Mouse (Mus musculus): ENCODE measurements at regions not wholly inside any gene's neighbourhood (a gene's known extent, or its start where the extent isn't known, plus 50 kb on each side); places are given as distances from the start of the nearest gene placed in this dataset.
"Not testable (repeated sequence)": the region's sequence is repeated elsewhere in the genome, so short reads cannot be mapped to it uniquely, and the experiment has no call there.

- H3K27me3 ChIP-seq (ENCODE audit: control insufficient read depth, insufficient read depth, low read length) = no peaks in the 10 kb centered on the region
- no peak for DNase-seq (ENCODE audit: extremely low read depth, low read depth, low spot score)
- no peaks in the 10 kb centered on the region for H3K4me1 ChIP-seq (ENCODE audit: control insufficient read depth, insufficient read depth, low read length)
- H3K4me3 ChIP-seq (ENCODE audit: insufficient read depth, low read depth, low read length) = no peak overlapping the region
- no peak overlapping the region for H3K9ac ChIP-seq (ENCODE audit: low read depth, low read length)
- no peaks in the 10 kb centered on the region for H3K36me3 ChIP-seq (ENCODE audit: control insufficient read depth, insufficient read depth, low read length)
- no peak overlapping the region for H3K27ac ChIP-seq (replicated peaks; ENCODE audit: insufficient read depth, low read depth, low read length)
- no peaks in the 10 kb centered on the region for H3K79me2 ChIP-seq (ENCODE audit: control insufficient read depth, insufficient read depth, low read length)
- no peak for TF ChIP-seq CTCF (IDR thresholded peaks at IDR 0.05; ENCODE audit: low read depth, low read length)
- TF ChIP-seq POLR2A (IDR thresholded peaks at IDR 0.05; ENCODE audit: extremely low read depth, insufficient read depth, low read length) = no peak
- WGBS = 78% methylated on average over 2 of the region's 2 CpGs
Measured at GRCm38 (mm10) chr12:115603763-115604162, 443.8 kb upstream of the Zfp386 start.

- H3K4me3 ChIP-seq (ENCODE audit: insufficient read depth, low read depth, low read length) = no peak overlapping the region
- no peaks in the 10 kb centered on the region for H3K36me3 ChIP-seq (ENCODE audit: control insufficient read depth, insufficient read depth, low read length)
- 42% methylated on average over 3 of the region's 3 CpGs for WGBS
- H3K27ac ChIP-seq (replicated peaks; ENCODE audit: insufficient read depth, low read depth, low read length) = no peak overlapping the region
- TF ChIP-seq CTCF (IDR thresholded peaks at IDR 0.05; ENCODE audit: low read depth, low read length) = no peak
- no peak for DNase-seq (ENCODE audit: extremely low read depth, low read depth, low spot score)
- H3K4me1 ChIP-seq (ENCODE audit: control insufficient read depth, insufficient read depth, low read length) = no peaks in the 10 kb centered on the region
- H3K79me2 ChIP-seq (ENCODE audit: control insufficient read depth, insufficient read depth, low read length) = no peaks in the 10 kb centered on the region
- no peaks in the 10 kb centered on the region for H3K27me3 ChIP-seq (ENCODE audit: control insufficient read depth, insufficient read depth, low read length)
- H3K9ac ChIP-seq (ENCODE audit: low read depth, low read length) = no peak overlapping the region
Measured at GRCm38 (mm10) chr12:115604951-115605350, 442.6 kb upstream of the Zfp386 start.

GRCm38 (mm10) chr12:115622564-115623233 is 424.8 kb upstream of the Zfp386 start:
- not testable (repeated sequence) for H3K36me3 ChIP-seq (ENCODE audit: control insufficient read depth, insufficient read depth, low read length); H3K27ac ChIP-seq (replicated peaks; ENCODE audit: insufficient read depth, low read depth, low read length); DNase-seq (ENCODE audit: extremely low read depth, low read depth, low spot score); H3K79me2 ChIP-seq (ENCODE audit: control insufficient read depth, insufficient read depth, low read length); H3K4me3 ChIP-seq (ENCODE audit: insufficient read depth, low read depth, low read length); H3K4me1 ChIP-seq (ENCODE audit: control insufficient read depth, insufficient read depth, low read length); H3K27me3 ChIP-seq (ENCODE audit: control insufficient read depth, insufficient read depth, low read length); H3K9ac ChIP-seq (ENCODE audit: low read depth, low read length)
- 55% methylated on average over 1 of the region's 1 CpGs for WGBS

- Histone ChIP-seq H3K36me3 (ENCODE audit: control insufficient read depth, insufficient read depth, low read length) (no peaks in the 10 kb centered on the region), H3K79me2 (ENCODE audit: control insufficient read depth, insufficient read depth, low read length) (no peaks in the 10 kb centered on the region), H3K27me3 (ENCODE audit: control insufficient read depth, insufficient read depth, low read length) (no peaks in the 10 kb centered on the region), H3K4me1 (ENCODE audit: control insufficient read depth, insufficient read depth, low read length) (no peaks in the 10 kb centered on the region), H3K27ac (replicated peaks; ENCODE audit: insufficient read depth, low read depth, low read length) (no peak overlapping the region), H3K4me3 (ENCODE audit: insufficient read depth, low read depth, low read length) (no peak overlapping the region), H3K9ac (ENCODE audit: low read depth, low read length) (no peak overlapping the region)
- TF ChIP-seq CTCF (IDR thresholded peaks at IDR 0.05; ENCODE audit: low read depth, low read length) (no peak), POLR2A (IDR thresholded peaks at IDR 0.05; ENCODE audit: extremely low read depth, insufficient read depth, low read length) (no peak)
- no peak for DNase-seq (ENCODE audit: extremely low read depth, low read depth, low spot score)
- WGBS = 65% methylated on average over 3 of the region's 3 CpGs
Measured at GRCm38 (mm10) chr12:115624221-115624620, 423.3 kb upstream of the Zfp386 start.

GRCm38 (mm10) chr12:115647599-115647998 is 399.9 kb upstream of the Zfp386 start:
- no peaks in the 10 kb centered on the region for H3K4me1 ChIP-seq (ENCODE audit: control insufficient read depth, insufficient read depth, low read length)
- no peaks in the 10 kb centered on the region for H3K36me3 ChIP-seq (ENCODE audit: control insufficient read depth, insufficient read depth, low read length)
- H3K4me3 ChIP-seq (ENCODE audit: insufficient read depth, low read depth, low read length) = no peak overlapping the region
- WGBS = 54% methylated on average over 3 of the region's 3 CpGs
- H3K9ac ChIP-seq (ENCODE audit: low read depth, low read length) = no peak overlapping the region
- H3K27me3 ChIP-seq (ENCODE audit: control insufficient read depth, insufficient read depth, low read length) = no peaks in the 10 kb centered on the region
- DNase-seq (ENCODE audit: extremely low read depth, low read depth, low spot score) = no peak
- no peaks in the 10 kb centered on the region for H3K79me2 ChIP-seq (ENCODE audit: control insufficient read depth, insufficient read depth, low read length)
- no peak overlapping the region for H3K27ac ChIP-seq (replicated peaks; ENCODE audit: insufficient read depth, low read depth, low read length)
- TF ChIP-seq CTCF (IDR thresholded peaks at IDR 0.05; ENCODE audit: low read depth, low read length) (no peak), POLR2A (IDR thresholded peaks at IDR 0.05; ENCODE audit: extremely low read depth, insufficient read depth, low read length) (no peak)

DNA sequence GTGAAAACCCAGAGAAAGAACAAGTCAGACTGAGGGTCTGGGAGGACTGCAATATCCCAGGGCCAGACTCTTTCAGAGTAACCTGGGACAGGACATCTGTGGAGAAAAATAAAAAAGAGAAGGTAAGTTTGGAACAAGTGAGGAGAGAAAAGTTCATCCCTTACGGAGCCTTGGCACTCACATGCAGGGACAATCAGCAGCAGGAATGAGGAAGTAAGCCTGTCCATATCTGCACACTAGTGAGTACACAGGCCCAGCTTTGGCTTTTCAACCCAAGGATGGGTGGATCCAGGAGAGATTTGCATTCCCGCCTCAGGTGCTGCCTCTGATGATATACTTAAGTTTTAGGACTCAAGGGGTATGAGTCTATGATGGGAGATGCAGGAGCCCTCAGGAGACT is 399.4 kb upstream of the Zfp386 start:
- not testable (repeated sequence) for DNase-seq (ENCODE audit: extremely low read depth, low read depth, low spot score); H3K27ac ChIP-seq (replicated peaks; ENCODE audit: insufficient read depth, low read depth, low read length); H3K4me3 ChIP-seq (ENCODE audit: insufficient read depth, low read depth, low read length); H3K36me3 ChIP-seq (ENCODE audit: control insufficient read depth, insufficient read depth, low read length); H3K79me2 ChIP-seq (ENCODE audit: control insufficient read depth, insufficient read depth, low read length); H3K4me1 ChIP-seq (ENCODE audit: control insufficient read depth, insufficient read depth, low read length); H3K27me3 ChIP-seq (ENCODE audit: control insufficient read depth, insufficient read depth, low read length); H3K9ac ChIP-seq (ENCODE audit: low read depth, low read length)
- WGBS = 78% methylated on average over 2 of the region's 2 CpGs
